Mouse (Mus musculus): Measurements from ENCODE around the gene Frmd4a. TPM values are rescaled to one million over a fixed set of nuclear protein-coding genes. Genes with fewer than 3 reads are reported as not detected.
A peak's percentile ranks its signal among the peaks of the same experiment; 100 is the strongest.

The Frmd4a gene
- polyA plus RNA-seq, 1 experiment from 2014 or later: 39.5 TPM

- no peak for ATAC-seq
- 82% methylated on average over 4 of the region's 4 CpGs for WGBS
- peaks cover 64% of the 10 kb centered on the region for H3K36me3 ChIP-seq (ENCODE audit: poor library complexity, severe bottlenecking)
Observed at GRCm38 (mm10) chr2:4645066-4645465, 627.5 kb downstream of the Frmd4a start.

GRCm38 (mm10) chr2:4648094-4648493 lies 630.6 kb downstream of the Frmd4a start:
- H3K9ac ChIP-seq: no peak overlapping the region
- 95% methylated on average over 4 of the region's 4 CpGs for WGBS
- H3K4me3 ChIP-seq: no peak overlapping the region
- no peaks in the 10 kb centered on the region for H3K9me3 ChIP-seq (replicated peaks)
- peaks cover 42% of the 10 kb centered on the region for H3K36me3 ChIP-seq (ENCODE audit: poor library complexity, severe bottlenecking)
- no peak overlapping the region for H3K4me2 ChIP-seq
- H3K27ac ChIP-seq: no peak overlapping the region
- no peak for ATAC-seq
- H3K27me3 ChIP-seq: no peaks in the 10 kb centered on the region
- H3K4me1 ChIP-seq: peaks cover 18% of the 10 kb centered on the region

More at GRCm38 (mm10) chr2:4645066-4645465, 627.5 kb downstream of the Frmd4a start:
- Histone ChIP-seq H3K9me3 (replicated peaks) (no peaks in the 10 kb centered on the region), H3K9ac (no peak overlapping the region), H3K27ac (no peak overlapping the region), H3K4me3 (no peak overlapping the region), H3K4me2 (no peak overlapping the region), H3K27me3 (no peaks in the 10 kb centered on the region), H3K4me1 (peaks cover 6% of the 10 kb centered on the region)

DNA sequence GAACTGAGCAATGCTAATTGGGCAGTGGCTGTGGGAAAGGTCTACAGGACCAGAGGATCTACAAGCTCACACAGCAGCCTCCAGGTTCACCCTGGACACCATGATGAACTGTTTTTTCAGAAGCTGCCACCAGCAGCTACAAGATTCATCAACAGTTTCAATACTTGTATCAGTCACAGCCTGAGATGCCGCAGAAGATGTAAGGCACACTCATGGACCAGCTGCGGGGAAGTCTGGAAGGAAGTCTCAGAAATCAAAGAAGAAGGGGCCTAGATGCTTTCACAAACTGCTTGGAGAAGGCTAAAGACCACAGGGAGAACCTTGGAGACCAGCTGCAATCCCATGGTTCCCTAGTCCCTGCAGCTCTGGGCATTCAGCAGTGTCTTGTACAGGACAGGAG lies 632.1 kb downstream of the Frmd4a start:
- H3K4me1 ChIP-seq: peaks cover 18% of the 10 kb centered on the region
- WGBS: 97% methylated on average over 2 of the region's 2 CpGs
- no peak overlapping the region for H3K27ac ChIP-seq
- ATAC-seq: no peak
- no peaks in the 10 kb centered on the region for H3K9me3 ChIP-seq (replicated peaks)
- H3K36me3 ChIP-seq (ENCODE audit: poor library complexity, severe bottlenecking): peaks cover 33% of the 10 kb centered on the region
- no peak overlapping the region for H3K4me3 ChIP-seq
- H3K9ac ChIP-seq: no peak overlapping the region
- H3K4me2 ChIP-seq: 0 out of 2 replicates have a peak overlapping the region, but pooled peaks have one; percentile 30
- H3K27me3 ChIP-seq: no peaks in the 10 kb centered on the region

DNA sequence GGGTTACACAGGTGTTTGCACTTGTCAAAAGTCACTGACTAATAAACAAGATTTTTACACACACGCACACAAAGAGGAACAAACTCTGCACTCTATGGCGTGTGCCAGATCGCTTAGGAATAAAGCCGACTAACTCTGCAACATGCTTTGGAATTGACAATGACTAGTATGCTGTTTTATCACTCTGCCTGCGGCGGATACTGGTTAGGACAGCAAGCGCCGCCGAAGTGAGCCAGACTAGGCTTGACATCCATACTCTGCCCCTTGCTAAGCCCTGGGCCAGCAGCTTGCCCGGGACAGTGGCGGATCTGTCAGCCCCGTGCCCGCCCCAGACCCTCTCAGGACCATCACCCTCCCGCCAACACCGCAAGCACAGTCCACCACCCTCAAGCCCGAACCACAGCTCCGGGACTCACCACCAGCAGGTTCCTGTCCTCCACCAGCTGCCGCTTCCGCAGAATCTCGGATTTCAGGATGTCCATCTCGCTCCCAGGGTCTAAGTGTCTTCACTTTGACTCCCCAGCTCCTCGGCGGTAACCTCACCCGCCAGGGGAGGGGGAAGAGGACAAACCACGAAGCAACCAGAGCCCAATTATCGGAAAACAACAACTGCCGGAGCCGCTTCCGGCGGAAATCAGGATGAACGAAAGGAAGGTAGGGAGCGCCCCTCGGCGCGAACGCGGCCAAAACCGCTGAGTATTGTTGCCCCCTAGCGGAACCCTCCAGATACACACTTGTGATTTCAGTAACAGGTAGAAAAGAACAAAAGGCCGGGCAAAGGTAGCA lies 634.2 kb downstream of the Frmd4a start, which contains the start of gene Prpf18:
Gene Prpf18 (minus strand): TSS at position 614 of the 786 bp plus-strand sequence.
- 2% methylated on average over 40 of the region's 40 CpGs for WGBS
- peak; percentile 90 for ATAC-seq
- Histone ChIP-seq H3K4me3 (peak within 1 kb of the TSS; percentile 99), H3K36me3 (ENCODE audit: poor library complexity, severe bottlenecking) (peaks cover 14% of the 10 kb centered on the region), H3K9ac (peak within 1 kb of the TSS; percentile 96), H3K9me3 (replicated peaks) (no peaks in the 10 kb centered on the region), H3K27ac (peak within 1 kb of the TSS; percentile 63; the same call in 1 of the 2 replicates), H3K4me2 (peak within 1 kb of the TSS; percentile 65), H3K27me3 (no peaks in the 10 kb centered on the region), H3K4me1 (peaks cover 18% of the 10 kb centered on the region)

- 92% methylated on average over 2 of the region's 2 CpGs for WGBS
- Histone ChIP-seq H3K9me3 (replicated peaks) (no peaks in the 10 kb centered on the region), H3K4me2 (no peak overlapping the region), H3K27me3 (no peaks in the 10 kb centered on the region), H3K4me3 (no peak overlapping the region), H3K9ac (no peak overlapping the region), H3K27ac (no peak overlapping the region), H3K4me1 (no peaks in the 10 kb centered on the region), H3K36me3 (ENCODE audit: poor library complexity, severe bottlenecking) (no peaks in the 10 kb centered on the region)
- ATAC-seq: no peak
Observed at GRCm38 (mm10) chr2:4660677-4661076, 643.2 kb downstream of the Frmd4a start.

All from forebrain, embryonic 13.5 days (tissue).